Mouse (Mus musculus) embryonic facial prominence, embryonic 10.5 days (tissue): ENCODE measurements around the gene Catsperz. TPM values are rescaled to one million over a fixed set of nuclear protein-coding genes. Genes with fewer than 3 reads are reported as not detected.

Source experiments
- DNase-seq: peaks from one replicate; pipeline ENCODE4 v3.0.0-alpha.2; 2017; ENCODE audit warnings: low spot score
- H3K27ac ChIP-seq: fragments of 300-500 bp; sonication (generic); replicated peaks from 2 replicates; pipeline ENCODE4 v1.5.1; 2016; ENCODE audit warnings: mild to moderate bottlenecking
- H3K27me3 ChIP-seq: fragments of 300-500 bp; sonication (generic); replicated peaks from 2 replicates; pipeline ENCODE4 v1.6.1; 2016; ENCODE audit warnings: low read depth, mild to moderate bottlenecking; ENCODE audit not compliant: poor library complexity, severe bottlenecking
- H3K36me3 ChIP-seq: fragments of 300-500 bp; sonication (generic); replicated peaks from 2 replicates; pipeline ENCODE4 v1.6.1; 2016; ENCODE audit warnings: mild to moderate bottlenecking, moderate library complexity
- H3K4me1 ChIP-seq: fragments of 300-500 bp; sonication (generic); 2 replicates; pipeline ENCODE4 v1.6.1; 2016
- H3K4me3 ChIP-seq: fragments of 300-500 bp; sonication (generic); 2 replicates; pipeline ENCODE4 v1.5.1; 2016; ENCODE audit warnings: mild to moderate bottlenecking, moderate library complexity
- H3K9me3 ChIP-seq: fragments of 300-500 bp; sonication (generic); 2 replicates; pipeline ENCODE4 v1.6.1; 2016; ENCODE audit warnings: mild to moderate bottlenecking
- WGBS: fragments of 180-500 bp; shearing (Covaris S2); methylation state at CpG from one replicate; pipeline ENCODE4 v1.1.7; 2016; 5-methylcytosine and 5-hydroxymethylcytosine counted together
- polyA plus RNA-seq: library from polyadenylated mRNA; unstranded; fragments of >200 nt; fragmentation: Nextera tagmentation; extraction: Ambion mirVana; gene quantifications from 2 replicates; pipeline ENCODE4 v1.2.1, GENCODE M21; 2016

Catsperz gene
- polyA plus RNA-seq, 1 experiment from 2014 or later: 0.74 TPM

DNA sequence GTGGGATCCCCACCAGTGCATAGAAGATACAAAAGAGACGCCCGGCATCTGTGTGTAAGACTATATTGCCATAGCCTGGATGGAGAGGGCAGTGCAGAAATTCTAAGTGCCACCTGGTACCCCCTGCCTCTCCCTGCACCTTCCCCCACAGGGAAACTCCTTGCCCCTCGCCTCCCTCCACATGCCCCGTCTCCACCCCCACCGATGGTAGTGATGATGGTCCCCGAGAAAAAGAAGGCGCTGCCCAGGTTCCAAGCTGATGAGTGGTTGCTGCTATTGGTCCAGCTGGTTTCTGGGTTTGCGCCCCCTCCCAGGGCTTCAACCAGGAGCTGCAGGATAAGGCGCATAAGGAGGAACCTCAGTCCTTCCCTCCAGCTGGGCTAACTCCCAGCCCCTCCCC, 2.9 kb upstream of the Catsperz start:
- peaks cover 29% of the 10 kb centered on the region for H3K4me1 ChIP-seq
- DNase-seq: no peak
- peak overlapping the region; percentile 21; the same call in 1 of the 2 replicates for H3K4me3 ChIP-seq
- no peaks in the 10 kb centered on the region for H3K36me3 ChIP-seq
- WGBS: 12% methylated on average over 9 of the region's 9 CpGs
- H3K27me3 ChIP-seq: peaks cover 100% of the 10 kb centered on the region
- no peaks in the 10 kb centered on the region for H3K9me3 ChIP-seq
- H3K27ac ChIP-seq: no peak overlapping the region

DNA sequence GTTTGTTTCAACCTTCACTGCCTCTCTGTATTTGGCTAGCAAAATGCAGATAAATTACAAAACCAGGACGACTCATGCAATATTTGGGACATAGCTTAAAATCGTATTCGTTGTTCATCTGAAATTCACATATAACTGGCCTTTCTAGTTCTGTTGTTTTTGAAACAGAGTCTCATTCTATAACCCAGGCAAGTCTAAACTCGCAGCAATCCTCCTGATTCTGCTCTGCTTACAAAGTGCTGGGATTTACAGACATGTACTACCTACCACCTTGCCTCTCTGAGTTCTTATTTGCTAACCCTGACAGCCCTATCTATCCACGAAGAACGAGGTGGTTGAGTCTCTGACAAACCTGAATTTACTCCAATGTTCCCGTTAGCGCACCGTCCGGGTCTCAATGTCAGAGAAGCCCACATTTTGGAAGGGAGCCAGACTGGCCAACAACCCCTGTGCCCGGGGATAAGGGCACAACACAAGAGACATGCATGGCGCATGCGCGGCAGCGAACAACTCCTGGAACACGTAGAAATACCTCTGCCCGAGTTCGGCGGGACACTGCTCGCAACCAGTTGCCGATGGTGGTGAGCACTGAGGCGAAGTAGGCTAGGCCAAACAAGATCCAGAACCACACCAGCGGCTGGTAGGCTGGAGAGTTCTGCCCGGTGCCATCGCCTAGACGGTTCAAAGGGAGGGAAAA, 1.5 kb upstream of the Catsperz start:
- Histone ChIP-seq H3K27me3 (peaks cover 96% of the 10 kb centered on the region), H3K9me3 (no peaks in the 10 kb centered on the region), H3K27ac (no peak overlapping the region; the same call in 1 of the 2 replicates), H3K4me1 (peaks cover 39% of the 10 kb centered on the region), H3K4me3 (peak overlapping the region; percentile 47), H3K36me3 (no peaks in the 10 kb centered on the region)
- peak; percentile 65 for DNase-seq
- WGBS: 8% methylated on average over 26 of the region's 26 CpGs

GRCm38 (mm10) chr19:6925611-6926329, 590 bp upstream of the Catsperz start:
- H3K4me3 ChIP-seq: peak overlapping the region; percentile 39
- peaks cover 48% of the 10 kb centered on the region for H3K4me1 ChIP-seq
- H3K9me3 ChIP-seq: no peaks in the 10 kb centered on the region
- peak; percentile 42 for DNase-seq
- no peaks in the 10 kb centered on the region for H3K36me3 ChIP-seq
- peaks cover 86% of the 10 kb centered on the region for H3K27me3 ChIP-seq
- 4% methylated on average over 40 of the region's 40 CpGs for WGBS
- no peak overlapping the region for H3K27ac ChIP-seq

- H3K4me3 ChIP-seq: peak overlapping the region; percentile 39
- H3K9me3 ChIP-seq: no peaks in the 10 kb centered on the region
- H3K27ac ChIP-seq: no peak overlapping the region
- peaks cover 75% of the 10 kb centered on the region for H3K27me3 ChIP-seq
- peak; percentile 84 for DNase-seq
- 0 out of 2 replicates have a peak, but pooled peaks cover 5% of the 10 kb centered on the region for H3K36me3 ChIP-seq
- 3% methylated on average over 39 of the region's 39 CpGs for WGBS
- peaks cover 59% of the 10 kb centered on the region for H3K4me1 ChIP-seq
Observed at GRCm38 (mm10) chr19:6924461-6925306, 496 bp downstream of the Catsperz start.

GRCm38 (mm10) chr19:6922901-6923735, 2.1 kb downstream of the Catsperz start:
- Histone ChIP-seq H3K36me3 (peaks cover 9% of the 10 kb centered on the region; the same call in 1 of the 2 replicates), H3K4me3 (peak overlapping the region; percentile 82), H3K27ac (no peak overlapping the region), H3K27me3 (peaks cover 60% of the 10 kb centered on the region), H3K9me3 (no peaks in the 10 kb centered on the region), H3K4me1 (peaks cover 59% of the 10 kb centered on the region)
- no peak for DNase-seq
- WGBS: 62% methylated on average over 6 of the region's 6 CpGs

- under 1% methylated on average over 66 of the region's 66 CpGs for WGBS
- Histone ChIP-seq H3K36me3 (peaks cover 10% of the 10 kb centered on the region; the same call in 1 of the 2 replicates), H3K27me3 (peaks cover 48% of the 10 kb centered on the region)
Observed at GRCm38 (mm10) chr19:6921647-6922567, 3.3 kb downstream of the Catsperz start, which contains the start of gene Esrra. Gene Esrra (minus strand): TSS chr19:6921813.

GRCm38 (mm10) chr19:6920741-6921636, 4.2 kb downstream of the Catsperz start:
- H3K9me3 ChIP-seq: no peaks in the 10 kb centered on the region
- peaks cover 47% of the 10 kb centered on the region for H3K4me1 ChIP-seq
- WGBS: 2% methylated on average over 48 of the region's 48 CpGs
- peaks cover 38% of the 10 kb centered on the region for H3K27me3 ChIP-seq
- peak overlapping the region; percentile 82 for H3K4me3 ChIP-seq
- H3K27ac ChIP-seq: peak overlapping the region; percentile 91
- H3K36me3 ChIP-seq: peaks cover 10% of the 10 kb centered on the region; the same call in 1 of the 2 replicates
- no peak for DNase-seq

More at GRCm38 (mm10) chr19:6921647-6922567, 3.3 kb downstream of the Catsperz start, which contains the start of gene Esrra:
- Histone ChIP-seq H3K4me1 (peaks cover 53% of the 10 kb centered on the region), H3K27ac (peak within 1 kb of the TSS; percentile 91), H3K4me3 (peak within 1 kb of the TSS; percentile 82), H3K9me3 (no peaks in the 10 kb centered on the region)
- peak; percentile 100 for DNase-seq

- peak; percentile 48 for DNase-seq
- Histone ChIP-seq H3K36me3 (peaks cover 10% of the 10 kb centered on the region; the same call in 1 of the 2 replicates), H3K4me3 (peak overlapping the region; percentile 82), H3K27me3 (peaks cover 30% of the 10 kb centered on the region), H3K4me1 (peaks cover 38% of the 10 kb centered on the region), H3K9me3 (no peaks in the 10 kb centered on the region), H3K27ac (peak overlapping the region; percentile 91)
- WGBS: 41% methylated on average over 8 of the region's 8 CpGs
Observed at GRCm38 (mm10) chr19:6919876-6920740, 5.1 kb downstream of the Catsperz start.

DNA sequence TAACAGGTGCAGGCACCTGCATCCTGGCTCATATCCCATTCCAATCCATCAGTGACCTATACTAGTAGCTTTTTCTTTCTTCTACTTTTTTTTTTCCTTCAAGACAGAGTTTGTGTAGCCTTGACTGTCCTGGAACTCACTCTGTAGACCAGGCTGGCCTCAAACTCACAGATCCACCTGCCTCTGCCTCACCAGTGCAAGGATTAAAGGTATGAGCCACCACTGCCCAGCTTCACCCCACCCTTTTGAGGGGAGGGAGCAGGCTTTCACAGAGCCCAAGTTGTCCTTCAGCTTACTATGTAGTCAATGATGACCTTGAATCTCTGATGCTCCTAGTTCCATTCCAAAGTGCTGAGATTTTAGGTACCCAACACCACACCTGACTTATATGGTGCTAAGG, 5.7 kb downstream of the Catsperz start:
- H3K4me3 ChIP-seq: no peak overlapping the region; the same call in 1 of the 2 replicates
- no peak for DNase-seq
- H3K4me1 ChIP-seq: peaks cover 32% of the 10 kb centered on the region
- H3K27me3 ChIP-seq: peaks cover 23% of the 10 kb centered on the region
- peaks cover 10% of the 10 kb centered on the region; the same call in 1 of the 2 replicates for H3K36me3 ChIP-seq
- no peak overlapping the region for H3K27ac ChIP-seq
- no peaks in the 10 kb centered on the region for H3K9me3 ChIP-seq
